Mouse (Mus musculus): ENCODE data around the gene Mob3b.
"Not testable (repeated sequence)": the region's sequence is repeated elsewhere in the genome, so short reads cannot be mapped to it uniquely, and the experiment has no call there.

The Mob3b gene

DNA sequence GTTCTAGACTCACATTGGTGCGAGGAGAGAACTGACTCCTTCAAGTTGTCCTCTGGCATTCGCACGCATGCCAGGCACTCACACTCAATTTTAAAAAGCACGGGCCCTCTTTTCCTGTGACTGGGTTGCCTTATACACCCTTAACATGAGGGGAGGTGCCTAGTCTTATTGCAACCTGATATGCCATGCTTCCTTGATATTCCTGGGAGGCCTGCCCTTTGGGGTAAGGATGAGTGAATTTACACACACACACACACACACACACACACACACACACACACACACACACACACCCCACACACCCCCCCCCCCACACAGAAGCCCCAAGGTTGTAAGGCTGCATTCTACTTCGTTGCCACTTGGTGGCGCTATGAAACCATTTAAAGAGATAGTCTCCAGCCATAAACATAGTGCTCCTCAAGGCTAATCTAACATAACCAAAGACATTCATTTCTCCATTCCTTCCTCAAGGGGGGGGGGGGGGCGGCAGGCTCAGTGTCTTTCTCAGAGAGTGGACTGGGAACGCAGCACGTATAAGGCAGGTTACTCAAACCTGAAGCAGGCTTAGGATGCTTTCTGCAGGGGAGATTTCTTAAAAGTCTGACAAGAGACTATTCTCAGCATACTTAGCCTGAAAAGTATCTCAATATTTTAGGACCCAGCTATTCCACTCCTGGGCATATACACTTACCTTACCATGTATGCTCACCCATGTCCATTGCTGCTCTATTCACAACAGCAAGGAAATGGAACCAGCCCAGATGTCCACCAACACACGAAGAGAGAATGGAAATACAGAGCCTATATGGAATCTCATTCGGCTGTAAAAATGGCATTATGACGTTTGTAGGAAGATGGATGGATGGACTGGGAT lies 198.9 kb downstream of the Mob3b start:
- DNase-seq: peak; percentile 51

DNA sequence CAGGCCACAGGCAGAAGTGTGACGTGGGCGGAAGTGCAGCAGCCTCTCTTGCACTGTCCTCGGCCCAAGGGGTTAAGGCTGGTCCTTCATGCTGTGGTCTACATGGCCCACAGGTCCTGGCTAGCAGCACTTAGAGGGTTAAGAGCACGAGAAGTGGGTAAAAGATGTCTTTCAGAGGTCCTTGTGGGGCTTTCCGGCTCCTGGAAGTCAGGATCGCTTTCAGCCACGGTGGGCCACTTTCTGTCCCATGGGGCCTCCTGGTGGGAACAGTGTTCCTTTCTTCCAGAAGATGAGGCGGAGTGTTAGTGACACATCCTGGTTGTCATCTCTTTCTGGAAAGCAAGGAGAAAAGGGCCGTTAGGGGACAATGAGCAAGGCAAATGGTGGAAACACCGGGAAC lies 203.6 kb downstream of the Mob3b start:
- DNase-seq: no peak

DNA sequence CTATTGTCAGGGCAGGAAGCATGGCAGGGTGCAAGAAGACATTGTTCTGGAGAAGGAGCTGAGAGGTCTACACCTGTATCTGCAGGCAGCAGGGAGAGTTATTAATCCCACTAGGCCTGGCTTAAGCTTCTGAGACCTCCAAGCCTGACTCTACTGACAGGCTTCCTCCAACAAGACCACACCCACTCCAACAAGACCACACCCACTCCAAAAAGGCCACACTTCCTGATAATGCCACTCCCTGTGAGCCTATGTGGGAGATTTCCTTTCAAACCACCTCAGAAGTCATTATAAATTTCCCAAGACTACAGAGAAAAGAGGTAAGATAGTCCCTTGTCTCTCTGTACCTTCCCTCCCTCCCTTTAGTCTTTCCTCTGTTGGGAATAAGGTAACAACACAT lies 210.1 kb downstream of the Mob3b start:
- no peak for DNase-seq

DNA sequence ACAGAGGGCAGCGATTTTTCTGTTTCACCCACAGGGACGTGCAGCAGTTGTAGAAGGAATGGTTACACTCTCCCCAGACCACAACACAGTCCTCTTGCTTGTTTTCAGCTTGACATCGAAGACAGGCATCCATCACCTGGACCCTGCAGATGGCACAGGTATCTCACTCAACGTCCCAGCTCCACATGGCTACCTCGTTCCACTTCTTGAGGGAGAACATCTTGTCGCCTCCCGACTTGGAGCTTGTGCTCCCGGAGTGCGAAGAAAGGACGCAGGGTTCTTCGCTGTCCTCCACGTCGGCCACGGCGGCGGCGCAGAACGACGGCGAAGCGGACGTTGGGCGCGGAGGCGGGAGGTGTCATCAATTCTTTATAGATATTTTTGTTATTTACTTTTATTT lies 216.2 kb downstream of the Mob3b start:
- no peak for DNase-seq

GRCm38 (mm10) chr4:34928386-34928785 lies 228.9 kb downstream of the Mob3b start:
- DNase-seq: not testable (repeated sequence)

- peak; percentile 32 for DNase-seq
These were observed 235.0 kb downstream of the Mob3b start for GRCm38 (mm10) chr4:34922177-34922870.

DNA sequence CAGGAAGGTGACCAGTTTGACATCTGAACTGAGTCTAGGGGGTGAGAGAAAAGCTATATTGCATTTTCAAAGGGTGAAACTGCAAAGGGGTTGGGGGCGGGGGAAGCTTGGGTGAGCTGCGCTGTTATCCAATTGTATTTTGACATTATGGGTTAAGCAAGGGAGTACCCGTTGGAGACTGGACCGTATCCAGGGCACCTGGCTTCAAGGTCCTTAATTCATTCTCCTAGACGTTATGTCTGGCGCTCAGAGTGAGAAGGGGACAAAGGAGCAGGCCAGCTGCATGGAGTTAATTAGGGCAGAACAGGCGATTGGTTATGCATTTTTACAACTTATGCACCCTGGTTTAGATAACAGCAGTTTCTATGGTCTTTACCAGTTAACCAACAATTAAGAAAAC lies 239.9 kb downstream of the Mob3b start:
- DNase-seq: no peak

GRCm38 (mm10) chr4:34912171-34912570 lies 245.1 kb downstream of the Mob3b start:
- DNase-seq: no peak

DNA sequence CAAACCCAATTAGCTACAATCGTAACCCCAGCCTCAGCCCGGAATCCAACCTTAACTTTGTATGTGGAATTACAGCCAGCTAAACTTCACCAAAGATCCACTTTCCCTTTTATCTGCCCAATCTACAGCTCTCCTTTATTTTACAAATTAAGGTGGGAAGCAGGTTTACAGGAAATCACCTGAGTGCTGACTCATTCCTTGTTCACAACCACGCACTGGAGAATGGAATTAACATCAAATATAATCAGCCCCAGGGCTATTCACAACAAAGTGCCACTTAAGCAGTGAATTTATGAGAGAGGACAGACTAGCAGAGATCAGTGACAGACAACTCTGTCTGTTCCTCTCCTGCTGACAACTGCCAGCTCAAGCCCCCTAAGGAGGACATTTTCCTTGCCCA lies 245.9 kb downstream of the Mob3b start:
- no peak for DNase-seq

- no peak for DNase-seq
These were observed 249.2 kb downstream of the Mob3b start for GRCm38 (mm10) chr4:34908127-34908526.

GRCm38 (mm10) chr4:34907026-34907425 lies 250.3 kb downstream of the Mob3b start:
- DNase-seq: no peak

DNA sequence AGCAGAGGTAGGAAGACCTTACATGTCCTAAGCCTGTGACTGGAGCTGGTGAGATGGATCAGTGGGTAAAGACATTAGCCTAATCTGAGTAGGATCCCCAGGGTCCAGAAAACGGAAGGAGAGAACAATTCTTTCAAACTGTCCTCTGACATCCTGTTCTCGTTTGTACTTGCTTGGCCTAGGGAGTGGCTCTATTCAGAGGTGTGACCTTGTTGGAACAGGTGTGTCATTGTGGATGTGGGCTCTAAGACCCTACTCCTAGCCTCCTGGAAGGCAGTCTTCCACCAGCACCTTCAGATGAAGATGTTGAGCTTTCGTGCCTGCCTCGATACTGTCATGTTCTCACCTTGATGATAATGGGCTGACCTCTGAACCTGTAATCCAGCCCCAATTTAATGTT lies 251.1 kb downstream of the Mob3b start:
- no peak for DNase-seq

- peak; percentile 9 for DNase-seq
These were observed 251.9 kb downstream of the Mob3b start for GRCm38 (mm10) chr4:34905396-34905795.

DNA sequence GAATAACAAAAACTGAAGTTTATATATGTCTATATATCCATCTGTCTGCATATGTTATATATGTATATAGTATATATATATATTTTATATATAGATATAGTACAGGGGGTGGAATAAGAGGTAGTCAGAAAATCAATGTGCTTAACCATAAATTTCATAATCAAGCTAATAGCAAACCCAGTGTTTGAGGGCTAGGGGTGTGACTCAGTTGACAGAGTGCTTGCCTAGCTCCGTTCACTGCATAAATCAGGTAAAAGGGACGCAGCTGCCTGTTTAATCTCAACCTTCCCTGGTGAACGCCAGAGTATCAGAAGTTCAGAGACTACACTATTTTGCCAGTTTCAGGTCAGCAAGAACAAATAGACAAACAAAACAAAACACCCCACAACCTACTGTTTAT lies 255.7 kb downstream of the Mob3b start:
- not testable (repeated sequence) for DNase-seq

GRCm38 (mm10) chr4:34901166-34901565 lies 256.1 kb downstream of the Mob3b start:
- no peak for DNase-seq

GRCm38 (mm10) chr4:34900155-34900554 lies 257.1 kb downstream of the Mob3b start:
- no peak for DNase-seq

- DNase-seq: no peak
These were observed 258.0 kb downstream of the Mob3b start for GRCm38 (mm10) chr4:34899322-34899721.
